Mouse (Mus musculus): ENCODE results near the gene Tlk1. TPM values are rescaled to one million over a fixed set of nuclear protein-coding genes. Genes with fewer than 3 reads are reported as not detected.

Gene Tlk1
- polyA plus RNA-seq, 1 experiment = 79.6 TPM

GRCm38 (mm10) chr2:70859740-70860139, 34.2 kb upstream of the Tlk1 start:
- H3K4me1 ChIP-seq (ENCODE audit: control insufficient read depth, insufficient read depth, low read length) = no peaks in the 10 kb centered on the region; the same call in 1 of the 2 replicates
- peak; percentile 22; the same call in 1 of the 2 replicates for TF ChIP-seq CTCF (IDR thresholded peaks at IDR 0.05; ENCODE audit: control insufficient read depth, insufficient read depth, low read length)
- TF ChIP-seq POLR2A (IDR thresholded peaks at IDR 0.05; ENCODE audit: borderline replicate concordance, control insufficient read depth, low read depth, low read length) = no peak
- WGBS = 93% methylated on average over 4 of the region's 4 CpGs
- H3K27ac ChIP-seq (ENCODE audit: control insufficient read depth, insufficient read depth, low read depth, low read length, poor library complexity) = no peak overlapping the region
- H3K4me3 ChIP-seq (replicated peaks; ENCODE audit: control insufficient read depth, low read depth, low read length) = no peak overlapping the region

GRCm38 (mm10) chr2:70856971-70857370, 31.4 kb upstream of the Tlk1 start:
- Histone ChIP-seq H3K4me1 (ENCODE audit: control insufficient read depth, insufficient read depth, low read length) (no peaks in the 10 kb centered on the region), H3K27ac (ENCODE audit: control insufficient read depth, insufficient read depth, low read depth, low read length, poor library complexity) (no peak overlapping the region), H3K4me3 (replicated peaks; ENCODE audit: control insufficient read depth, low read depth, low read length) (no peak overlapping the region)
- 90% methylated on average over 3 of the region's 3 CpGs for WGBS
- TF ChIP-seq POLR2A (IDR thresholded peaks at IDR 0.05; ENCODE audit: borderline replicate concordance, control insufficient read depth, low read depth, low read length) (no peak), CTCF (IDR thresholded peaks at IDR 0.05; ENCODE audit: control insufficient read depth, insufficient read depth, low read length) (no peak)

GRCm38 (mm10) chr2:70854231-70854888, 28.8 kb upstream of the Tlk1 start:
- no peak for TF ChIP-seq CTCF (IDR thresholded peaks at IDR 0.05; ENCODE audit: control insufficient read depth, insufficient read depth, low read length)
- 33% methylated on average over 8 of the region's 8 CpGs for WGBS
- H3K4me1 ChIP-seq (ENCODE audit: control insufficient read depth, insufficient read depth, low read length) = no peaks in the 10 kb centered on the region
- H3K27ac ChIP-seq (ENCODE audit: control insufficient read depth, insufficient read depth, low read depth, low read length, poor library complexity) = no peak overlapping the region
- H3K4me3 ChIP-seq (replicated peaks; ENCODE audit: control insufficient read depth, low read depth, low read length) = no peak overlapping the region

GRCm38 (mm10) chr2:70853329-70853728, 27.8 kb upstream of the Tlk1 start:
- no peaks in the 10 kb centered on the region for H3K4me1 ChIP-seq (ENCODE audit: control insufficient read depth, insufficient read depth, low read length)
- H3K4me3 ChIP-seq (replicated peaks; ENCODE audit: control insufficient read depth, low read depth, low read length) = no peak overlapping the region
- WGBS = 79% methylated on average over 7 of the region's 7 CpGs
- no peak overlapping the region for H3K27ac ChIP-seq (ENCODE audit: control insufficient read depth, insufficient read depth, low read depth, low read length, poor library complexity)
- TF ChIP-seq CTCF (IDR thresholded peaks at IDR 0.05; ENCODE audit: control insufficient read depth, insufficient read depth, low read length) (no peak), POLR2A (IDR thresholded peaks at IDR 0.05; ENCODE audit: borderline replicate concordance, control insufficient read depth, low read depth, low read length) (no peak)

GRCm38 (mm10) chr2:70852796-70853221, 27.3 kb upstream of the Tlk1 start:
- Histone ChIP-seq H3K4me1 (ENCODE audit: control insufficient read depth, insufficient read depth, low read length) (no peaks in the 10 kb centered on the region), H3K27ac (ENCODE audit: control insufficient read depth, insufficient read depth, low read depth, low read length, poor library complexity) (no peak overlapping the region), H3K4me3 (replicated peaks; ENCODE audit: control insufficient read depth, low read depth, low read length) (no peak overlapping the region)
- no peak for TF ChIP-seq POLR2A (IDR thresholded peaks at IDR 0.05; ENCODE audit: borderline replicate concordance, control insufficient read depth, low read depth, low read length)
- no peak for TF ChIP-seq CTCF (IDR thresholded peaks at IDR 0.05; ENCODE audit: control insufficient read depth, insufficient read depth, low read length)
- 77% methylated on average over 11 of the region's 11 CpGs for WGBS

- H3K4me1 ChIP-seq (ENCODE audit: control insufficient read depth, insufficient read depth, low read length) = no peaks in the 10 kb centered on the region
- TF ChIP-seq CTCF (IDR thresholded peaks at IDR 0.05; ENCODE audit: control insufficient read depth, insufficient read depth, low read length) = no peak
- no peak for TF ChIP-seq POLR2A (IDR thresholded peaks at IDR 0.05; ENCODE audit: borderline replicate concordance, control insufficient read depth, low read depth, low read length)
- H3K4me3 ChIP-seq (replicated peaks; ENCODE audit: control insufficient read depth, low read depth, low read length) = no peak overlapping the region
- no peak overlapping the region for H3K27ac ChIP-seq (ENCODE audit: control insufficient read depth, insufficient read depth, low read depth, low read length, poor library complexity)
- 60% methylated on average over 8 of the region's 8 CpGs for WGBS
Measured at GRCm38 (mm10) chr2:70852186-70852795, 26.8 kb upstream of the Tlk1 start.

GRCm38 (mm10) chr2:70845871-70846270, 20.3 kb upstream of the Tlk1 start:
- Histone ChIP-seq H3K27ac (ENCODE audit: control insufficient read depth, insufficient read depth, low read depth, low read length, poor library complexity) (no peak overlapping the region), H3K4me3 (replicated peaks; ENCODE audit: control insufficient read depth, low read depth, low read length) (no peak overlapping the region), H3K4me1 (ENCODE audit: control insufficient read depth, insufficient read depth, low read length) (no peaks in the 10 kb centered on the region)
- TF ChIP-seq CTCF (IDR thresholded peaks at IDR 0.05; ENCODE audit: control insufficient read depth, insufficient read depth, low read length) (no peak), POLR2A (IDR thresholded peaks at IDR 0.05; ENCODE audit: borderline replicate concordance, control insufficient read depth, low read depth, low read length) (no peak)
- 60% methylated on average over 2 of the region's 2 CpGs for WGBS

GRCm38 (mm10) chr2:70844694-70845395, 19.3 kb upstream of the Tlk1 start:
- H3K4me1 ChIP-seq (ENCODE audit: control insufficient read depth, insufficient read depth, low read length) = no peaks in the 10 kb centered on the region

More at GRCm38 (mm10) chr2:70844694-70845395, 19.3 kb upstream of the Tlk1 start:
- TF ChIP-seq POLR2A (IDR thresholded peaks at IDR 0.05; ENCODE audit: borderline replicate concordance, control insufficient read depth, low read depth, low read length) (no peak), CTCF (IDR thresholded peaks at IDR 0.05; ENCODE audit: control insufficient read depth, insufficient read depth, low read length) (no peak)
- Histone ChIP-seq H3K27ac (ENCODE audit: control insufficient read depth, insufficient read depth, low read depth, low read length, poor library complexity) (no peak overlapping the region), H3K4me3 (replicated peaks; ENCODE audit: control insufficient read depth, low read depth, low read length) (no peak overlapping the region)
- WGBS = 86% methylated on average over 9 of the region's 9 CpGs

Data from bone marrow, adult 2 months (tissue).